23 mouse cellular contexts compared by ENCODE assay signal in the genomic region with DNA sequence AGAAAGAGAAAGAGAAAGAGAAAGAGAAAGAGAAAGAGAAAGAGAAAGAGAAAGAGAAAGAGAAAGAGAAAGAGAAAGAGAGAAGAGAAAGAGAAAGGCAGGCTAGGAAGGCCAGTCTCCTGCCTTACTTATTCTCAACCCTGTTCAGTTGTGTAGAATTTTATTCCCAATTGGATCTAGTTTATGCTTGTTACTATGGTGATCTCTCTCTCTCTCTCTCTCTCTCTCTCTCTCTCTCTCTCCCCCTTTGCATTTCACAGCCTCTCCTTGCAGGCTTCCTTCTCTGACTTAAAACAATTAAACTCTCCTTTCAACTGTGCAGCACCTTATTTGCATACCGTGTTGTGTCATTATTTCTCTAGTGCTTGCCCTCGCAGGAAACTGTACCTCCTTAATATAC.
DNase-seq lines count a peak whose midpoint lies in the region; ATAC-seq and TF ChIP-seq lines count a peak whose summit lies in the region.
"Had no signal": no experiment of that assay in that cellular context is flagged by ENCODE, and none has a peak within 500 bp of the region (broad histone marks: within the 10 kb centered on the region; RNA-seq: fewer than 3 reads in every experiment).

No protein-coding gene starts in this region.

- no peak overlapping the region for H3K9ac ChIP-seq in forebrain, embryonic 12.5 days
- no peak overlapping the region for H3K9ac ChIP-seq in midbrain, embryonic 12.5 days (replicated peaks)
- H3K9ac ChIP-seq in forebrain, postnatal 0 days, result no peak overlapping the region
- H3K9ac ChIP-seq: heart, embryonic 13.5 days; limb, embryonic 15.5 days; liver, embryonic 14.5 days; lung, embryonic 14.5 days; neural tube, embryonic 12.5 days; stomach, embryonic 15.5 days had no signal

- no peaks in the 10 kb centered on the region for H3K4me1 ChIP-seq in forebrain, embryonic 12.5 days
- no peaks in the 10 kb centered on the region for H3K4me1 ChIP-seq in forebrain, embryonic 10.5 days
- H3K4me1 ChIP-seq in midbrain, embryonic 12.5 days, result no peaks in the 10 kb centered on the region
- no peaks in the 10 kb centered on the region for H3K4me1 ChIP-seq in midbrain, embryonic 10.5 days
- no peaks in the 10 kb centered on the region; the same call in 1 of the 2 replicates for H3K4me1 ChIP-seq in forebrain, postnatal 0 days (ENCODE audit: insufficient read depth)
- no peaks in the 10 kb centered on the region for H3K4me1 ChIP-seq in kidney, adult 2 months (ENCODE audit: control insufficient read depth, insufficient read depth, low read length)
- H3K4me1 ChIP-seq: heart, embryonic 13.5 days; limb, embryonic 15.5 days; neural tube, embryonic 12.5 days; stomach, embryonic 15.5 days had no signal

- DNase-seq in forebrain, embryonic 10.5 days (ENCODE audit: extremely low spot score, low spot score), result no peak
- DNase-seq in midbrain, embryonic 10.5 days (ENCODE audit: low spot score), result no peak
- DNase-seq in forebrain, postnatal 0 days, result peak; percentile 27
- DNase-seq in kidney, adult 2 months, result no peak
- DNase-seq in right cerebral cortex, adult 2 months (ENCODE audit: low spot score in 2 of 2), result no peak
- DNase-seq: adrenal gland, postnatal 25 days; cerebellum, adult 9-10 months; gastrocnemius, postnatal 14 days; heart, adult 18-20 months; kidney, adult 11 months; layer of hippocampus, adult 9-11 months; lung, embryonic 14.5 days; right cerebral cortex, postnatal 4 days; thymus, postnatal 36 days had no signal

- TF ChIP-seq CTCF in forebrain, postnatal 0 days (IDR thresholded peaks at IDR 0.05; ENCODE audit: low read depth), result no peak
- TF ChIP-seq CTCF in kidney, adult 2 months (conservative IDR thresholded peaks at IDR 0.05; ENCODE audit: insufficient read depth, insufficient read length, low read depth, low read length), result no peak

- H3K4me2 ChIP-seq in forebrain, embryonic 12.5 days, result no peak overlapping the region
- H3K4me2 ChIP-seq in midbrain, embryonic 12.5 days (replicated peaks), result no peak overlapping the region
- H3K4me2 ChIP-seq in forebrain, postnatal 0 days (ENCODE audit: low read depth), result no peak overlapping the region
- H3K4me2 ChIP-seq: heart, embryonic 13.5 days; limb, embryonic 15.5 days; lung, embryonic 14.5 days; neural tube, embryonic 12.5 days; stomach, embryonic 15.5 days had no signal

- ATAC-seq in forebrain, embryonic 12.5 days (ENCODE audit: low FRiP score), result peak; percentile 49; the same call in 1 of the 2 replicates
- peak; percentile 38; the same call in 1 of the 2 replicates for ATAC-seq in midbrain, embryonic 12.5 days (ENCODE audit: low FRiP score, low read depth)
- peak; percentile 79 for ATAC-seq in forebrain, postnatal 0 days

- 30% methylated on average over 2 of the region's 2 CpGs for WGBS in forebrain, embryonic 12.5 days
- WGBS in forebrain, embryonic 10.5 days, result 77% methylated on average over 2 of the region's 2 CpGs
- 61% methylated on average over 2 of the region's 2 CpGs for WGBS in midbrain, embryonic 12.5 days
- WGBS in midbrain, embryonic 10.5 days, result 64% methylated on average over 2 of the region's 2 CpGs
- 6% methylated on average over 2 of the region's 2 CpGs for WGBS in forebrain, postnatal 0 days
- 39% methylated on average over 2 of the region's 2 CpGs for WGBS in kidney, adult 2 months

- H3K36me3 ChIP-seq in forebrain, embryonic 12.5 days (replicated peaks), result no peaks in the 10 kb centered on the region
- no peaks in the 10 kb centered on the region for H3K36me3 ChIP-seq in forebrain, embryonic 10.5 days (replicated peaks)
- H3K36me3 ChIP-seq in midbrain, embryonic 12.5 days, result no peaks in the 10 kb centered on the region
- H3K36me3 ChIP-seq in midbrain, embryonic 10.5 days, result no peaks in the 10 kb centered on the region
- H3K36me3 ChIP-seq in forebrain, postnatal 0 days (ENCODE audit: insufficient read depth), result no peaks in the 10 kb centered on the region
- no peaks in the 10 kb centered on the region for H3K36me3 ChIP-seq in kidney, adult 2 months (ENCODE audit: control insufficient read depth, insufficient read depth, low read length)
- H3K36me3 ChIP-seq: heart, embryonic 13.5 days; limb, embryonic 15.5 days; neural tube, embryonic 12.5 days; stomach, embryonic 15.5 days had no signal

- no peaks in the 10 kb centered on the region for H3K9me3 ChIP-seq in forebrain, embryonic 12.5 days
- no peaks in the 10 kb centered on the region for H3K9me3 ChIP-seq in forebrain, embryonic 10.5 days
- H3K9me3 ChIP-seq in midbrain, embryonic 12.5 days, result no peaks in the 10 kb centered on the region
- H3K9me3 ChIP-seq in midbrain, embryonic 10.5 days (replicated peaks), result no peaks in the 10 kb centered on the region
- no peaks in the 10 kb centered on the region for H3K9me3 ChIP-seq in forebrain, postnatal 0 days (ENCODE audit: low read length)
- H3K9me3 ChIP-seq: heart, embryonic 13.5 days; limb, embryonic 15.5 days; neural tube, embryonic 12.5 days; stomach, embryonic 15.5 days had no signal

- no peak for TF ChIP-seq POLR2A in kidney, adult 2 months (IDR thresholded peaks at IDR 0.05; ENCODE audit: low read depth, low read length)

- H3K27me3 ChIP-seq in forebrain, embryonic 12.5 days, result no peaks in the 10 kb centered on the region
- no peaks in the 10 kb centered on the region for H3K27me3 ChIP-seq in forebrain, embryonic 10.5 days (ENCODE audit: poor library complexity, severe bottlenecking)
- no peaks in the 10 kb centered on the region for H3K27me3 ChIP-seq in midbrain, embryonic 12.5 days
- H3K27me3 ChIP-seq in midbrain, embryonic 10.5 days (ENCODE audit: low read depth, poor library complexity, severe bottlenecking), result no peaks in the 10 kb centered on the region
- H3K27me3 ChIP-seq in forebrain, postnatal 0 days (ENCODE audit: insufficient read depth, low read length), result no peaks in the 10 kb centered on the region
- H3K27me3 ChIP-seq in kidney, adult 2 months (replicated peaks; ENCODE audit: control insufficient read depth, insufficient read depth, low read length), result no peaks in the 10 kb centered on the region
- H3K27me3 ChIP-seq: heart, embryonic 13.5 days; limb, embryonic 15.5 days; neural tube, embryonic 12.5 days; stomach, embryonic 15.5 days had no signal

- no peak overlapping the region for H3K27ac ChIP-seq in forebrain, embryonic 12.5 days
- no peak overlapping the region for H3K27ac ChIP-seq in forebrain, embryonic 10.5 days
- H3K27ac ChIP-seq in midbrain, embryonic 12.5 days (replicated peaks), result no peak overlapping the region
- H3K27ac ChIP-seq in midbrain, embryonic 10.5 days (replicated peaks), result no peak overlapping the region
- no peak overlapping the region for H3K27ac ChIP-seq in forebrain, postnatal 0 days (ENCODE audit: low read depth, low read length)
- no peak overlapping the region for H3K27ac ChIP-seq in kidney, adult 2 months (ENCODE audit: insufficient read depth, low read depth, low read length)
- H3K27ac ChIP-seq: heart, embryonic 13.5 days; kidney, postnatal 0 days; left cerebral cortex, adult 2 months; limb, embryonic 15.5 days; liver, embryonic 14.5 days; neural tube, embryonic 12.5 days; stomach, embryonic 15.5 days had no signal

- H3K4me3 ChIP-seq in forebrain, embryonic 12.5 days (replicated peaks), result no peak overlapping the region
- H3K4me3 ChIP-seq in forebrain, embryonic 10.5 days, result no peak overlapping the region
- no peak overlapping the region for H3K4me3 ChIP-seq in midbrain, embryonic 12.5 days
- no peak overlapping the region for H3K4me3 ChIP-seq in midbrain, embryonic 10.5 days
- no peak overlapping the region for H3K4me3 ChIP-seq in forebrain, postnatal 0 days (ENCODE audit: low read depth, low read length)
- H3K4me3 ChIP-seq in kidney, adult 2 months (ENCODE audit: insufficient read depth, low read depth, low read length), result no peak overlapping the region
- H3K4me3 ChIP-seq: heart, embryonic 13.5 days; left cerebral cortex, adult 2 months; limb, embryonic 15.5 days; neural tube, embryonic 12.5 days; stomach, embryonic 15.5 days had no signal
